Mouse (Mus musculus): ENCODE measurements around the gene Fbxl18.
"Not testable (repeated sequence)": the region's sequence is repeated elsewhere in the genome, so short reads cannot be mapped to it uniquely, and the experiment has no call there.

Fbxl18 gene

DNA sequence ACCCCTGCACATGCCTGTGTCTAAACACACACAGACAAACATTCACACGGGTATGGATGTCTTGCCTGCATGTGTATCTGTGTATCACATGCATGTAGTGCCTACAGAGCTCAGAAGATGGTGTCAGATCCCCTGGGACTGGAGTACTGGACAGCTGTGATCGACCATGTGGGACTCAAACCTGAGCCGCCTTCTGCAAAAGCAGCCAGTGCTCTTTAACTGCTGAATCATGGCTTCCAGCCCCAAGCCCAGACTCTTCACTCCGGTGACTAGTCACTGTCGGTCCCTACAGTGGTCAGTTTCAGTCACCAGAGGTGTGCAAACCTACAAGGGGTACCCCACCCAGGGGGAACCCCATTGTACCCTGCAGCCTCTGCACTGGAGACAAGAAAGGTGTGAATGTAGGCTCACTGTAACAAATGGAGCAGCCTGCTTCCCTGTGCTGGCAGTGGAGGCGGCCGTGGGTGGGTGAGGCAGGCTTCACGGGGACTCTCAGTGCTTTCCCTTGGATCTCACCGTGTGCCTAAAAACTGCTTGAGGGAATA lies 3.9 kb upstream of the Fbxl18 start:
- DNase-seq = no peak

DNA sequence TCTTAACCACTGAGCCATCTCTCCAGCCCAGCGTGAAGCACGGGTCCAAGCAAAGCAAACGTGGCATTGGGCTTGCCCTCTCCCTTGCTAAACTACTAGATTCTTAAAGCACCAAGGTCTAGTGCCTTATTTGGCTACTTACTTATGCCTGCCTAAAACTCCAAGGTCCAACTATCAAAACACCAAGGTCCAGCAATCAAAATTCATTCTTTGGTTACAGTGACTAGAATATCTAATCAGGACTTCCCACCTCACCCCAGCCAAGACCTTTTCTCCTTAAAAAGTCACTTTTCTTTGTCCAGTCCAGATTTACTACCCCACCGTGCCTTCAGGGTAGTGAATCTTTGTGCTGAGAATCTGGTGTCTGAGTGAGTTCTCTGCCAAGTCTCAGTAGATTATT lies 3.1 kb upstream of the Fbxl18 start:
- DNase-seq = no peak

DNA sequence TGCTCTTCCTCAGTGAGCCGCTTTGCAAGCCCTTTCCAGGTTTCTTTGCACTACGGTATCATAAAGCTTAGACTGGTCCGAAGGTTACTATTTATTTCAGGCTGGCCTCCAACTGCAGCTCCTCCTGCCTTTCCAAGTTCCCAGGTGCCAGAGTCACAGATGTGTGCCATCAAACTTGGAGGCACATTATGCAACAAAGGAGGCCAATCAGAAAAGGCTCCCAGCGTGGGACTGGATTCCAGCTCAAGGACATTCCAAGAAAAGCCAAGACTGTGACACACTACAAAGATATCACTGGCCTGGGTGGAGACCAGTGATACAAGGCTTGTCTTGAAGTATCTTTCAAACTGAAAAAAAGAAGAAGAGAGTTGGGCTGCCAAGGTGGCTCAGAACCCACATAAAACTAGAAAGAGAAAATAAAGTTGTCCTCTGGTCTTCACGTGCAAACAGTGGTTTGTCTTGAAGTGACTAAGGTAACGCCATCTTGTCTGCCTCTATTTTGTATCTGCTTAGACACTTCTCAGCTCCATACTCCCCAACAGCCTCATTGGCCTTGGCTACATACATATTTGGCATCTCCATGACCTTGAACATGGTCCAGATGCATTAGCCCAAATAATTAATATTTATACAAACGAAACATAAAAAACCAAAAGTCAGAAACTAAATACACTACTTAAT lies 2.5 kb upstream of the Fbxl18 start:
- peak; percentile 21 for DNase-seq

DNA sequence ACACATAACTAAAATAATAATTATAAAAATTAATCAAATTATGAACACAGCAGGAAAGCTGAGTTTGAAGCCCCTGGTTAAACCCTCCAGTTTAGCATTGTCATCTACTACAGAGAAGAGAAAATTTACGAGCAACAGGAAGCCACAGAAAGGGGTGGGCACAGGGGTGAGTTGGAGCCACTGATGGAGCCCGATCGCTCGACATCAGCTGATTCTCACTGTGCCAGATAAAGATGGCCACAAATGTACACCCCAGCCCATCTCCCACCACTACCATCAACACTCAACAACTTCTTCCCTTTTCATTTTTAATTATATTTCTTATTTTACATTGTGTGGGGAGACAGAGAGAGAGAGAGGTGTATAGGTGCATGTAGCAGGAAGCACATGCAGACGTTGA lies 1.5 kb upstream of the Fbxl18 start:
- DNase-seq = no peak

DNA sequence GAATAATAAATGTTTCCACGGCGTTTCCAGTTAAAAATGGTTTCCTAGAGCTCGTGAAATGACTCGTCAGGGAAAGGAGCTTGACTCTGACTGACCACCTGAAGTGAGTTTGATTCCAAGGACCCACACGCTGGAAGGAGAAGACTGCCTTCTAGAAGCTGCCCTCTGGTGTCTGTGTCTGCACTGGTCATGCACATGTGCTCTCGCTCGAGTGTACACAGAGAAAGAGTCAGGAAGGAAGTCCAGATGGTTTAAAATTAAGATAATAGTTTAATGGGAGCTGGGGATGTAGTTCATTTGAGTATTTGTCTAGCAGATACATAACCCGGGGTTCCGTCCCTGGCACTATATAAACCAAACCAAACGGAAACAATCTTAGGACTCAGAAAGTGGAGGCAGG lies 971 bp upstream of the Fbxl18 start:
- peak; percentile 30 for DNase-seq

DNA sequence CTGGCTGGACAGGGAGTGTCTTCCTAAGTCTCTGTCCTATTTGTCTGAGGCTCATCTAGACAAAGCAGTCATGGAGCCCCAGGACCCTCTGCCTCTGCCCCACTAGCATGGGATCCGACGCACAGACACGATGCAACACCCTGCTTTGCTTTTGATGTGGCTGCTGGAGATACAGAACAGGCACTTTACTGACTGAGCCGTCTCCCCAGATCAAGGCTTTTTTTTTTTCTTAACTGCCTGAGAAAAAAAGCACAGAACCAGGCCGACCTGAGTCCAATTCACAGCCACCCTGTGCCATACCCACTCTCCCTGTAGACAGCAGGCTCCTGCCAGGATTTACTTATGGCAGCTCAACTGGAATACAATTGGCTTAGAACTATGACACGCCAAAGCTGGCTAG lies 3.8 kb downstream of the Fbxl18 start:
- no peak for DNase-seq

DNA sequence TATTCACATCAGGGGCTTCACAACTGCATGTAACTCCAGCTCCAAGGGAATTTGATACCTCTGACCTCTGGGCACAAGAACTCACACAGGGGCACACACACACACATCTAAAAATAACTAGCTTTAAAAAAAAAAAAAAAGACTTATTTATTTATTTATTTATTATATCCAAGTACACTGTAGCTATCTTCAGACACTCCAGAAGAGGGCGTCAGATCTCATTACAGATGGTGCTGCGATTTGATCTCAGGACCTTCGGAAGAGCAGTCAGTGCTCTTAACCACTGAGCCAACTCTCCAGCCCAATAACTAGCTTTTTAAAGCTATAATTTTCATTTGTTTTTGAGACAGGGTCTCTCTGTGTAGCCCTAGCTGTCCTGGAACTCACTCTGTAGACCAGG lies 7.7 kb downstream of the Fbxl18 start:
- not testable (repeated sequence) for DNase-seq

DNA sequence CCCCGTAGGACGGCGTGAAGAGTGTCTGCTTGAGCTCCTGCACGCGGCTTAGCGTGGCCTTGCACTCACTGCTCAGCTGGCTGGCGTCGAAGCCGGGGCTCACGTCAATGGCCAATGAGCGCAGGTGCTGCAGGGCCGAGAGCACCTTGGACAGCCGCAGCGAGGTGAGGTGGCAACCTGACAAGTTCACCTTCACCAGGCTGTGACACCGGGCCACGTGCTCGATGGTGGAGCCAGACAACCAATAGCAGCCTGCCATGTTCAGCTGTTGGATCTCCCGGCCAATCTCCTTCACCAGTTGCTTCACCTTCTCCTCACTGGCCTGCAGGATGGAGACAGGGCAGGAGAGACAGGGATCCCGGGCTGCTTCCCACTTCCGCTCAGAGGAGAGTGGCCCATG lies 8.5 kb downstream of the Fbxl18 start:
- no peak for DNase-seq

DNA sequence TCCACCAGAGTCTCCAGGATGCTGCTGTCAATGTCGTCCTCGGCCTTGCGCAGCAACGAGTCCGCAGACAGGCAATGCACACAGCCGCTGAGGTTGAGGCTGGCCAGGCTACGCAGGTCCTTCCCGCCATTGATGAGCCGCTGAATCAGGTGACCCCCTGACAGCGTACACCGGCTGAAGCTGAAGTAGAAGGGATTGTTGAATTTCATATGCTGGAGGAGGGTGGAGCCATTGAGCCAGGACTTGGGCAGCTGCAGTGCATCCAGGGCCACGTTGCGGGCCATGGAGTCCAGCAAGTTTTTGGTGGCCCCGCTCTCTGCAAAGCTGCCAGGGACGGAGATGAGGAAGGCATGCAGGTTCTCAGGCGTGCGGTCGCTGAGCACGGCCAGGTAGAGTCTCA lies 9.0 kb downstream of the Fbxl18 start:
- DNase-seq = no peak

DNA sequence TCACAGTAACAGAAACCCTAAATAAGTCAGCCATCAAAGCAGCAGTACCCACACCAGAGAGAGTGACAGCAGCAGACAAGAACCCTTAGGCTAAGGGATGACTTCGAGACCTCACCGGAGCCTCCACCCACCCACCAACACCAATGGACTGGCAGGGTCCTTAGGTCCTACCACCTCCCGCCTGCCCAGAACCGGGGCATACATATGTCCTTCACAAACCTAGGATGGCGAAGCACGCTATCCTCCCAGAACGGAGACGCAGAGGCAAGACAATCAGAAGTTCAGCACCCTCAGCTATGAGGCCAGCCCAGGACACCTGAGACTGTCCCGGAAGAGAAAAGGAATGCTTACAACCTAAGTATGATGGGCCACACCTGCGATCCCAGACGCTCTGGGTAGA lies 12.8 kb downstream of the Fbxl18 start:
- DNase-seq = no peak

DNA sequence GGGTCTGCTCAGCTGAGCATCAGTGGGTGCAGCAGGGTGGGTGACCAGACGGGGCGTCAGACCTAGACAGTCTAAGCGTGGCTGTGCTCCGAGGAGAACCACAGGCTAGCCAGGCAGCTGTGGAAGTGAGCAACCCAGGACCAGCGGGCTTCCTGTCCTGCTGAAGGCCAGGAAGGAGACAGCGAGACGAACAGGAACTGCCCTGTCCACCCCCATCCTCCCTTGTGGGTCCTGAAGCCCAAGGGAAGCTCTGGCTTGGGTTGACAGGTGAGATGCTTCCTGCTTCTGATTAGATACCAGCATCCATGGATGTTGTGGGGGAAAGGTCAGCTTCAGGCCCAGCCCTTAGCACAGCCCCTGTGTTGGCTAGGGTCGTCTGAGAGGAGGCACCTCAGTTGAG lies 13.3 kb downstream of the Fbxl18 start:
- no peak for DNase-seq

DNA sequence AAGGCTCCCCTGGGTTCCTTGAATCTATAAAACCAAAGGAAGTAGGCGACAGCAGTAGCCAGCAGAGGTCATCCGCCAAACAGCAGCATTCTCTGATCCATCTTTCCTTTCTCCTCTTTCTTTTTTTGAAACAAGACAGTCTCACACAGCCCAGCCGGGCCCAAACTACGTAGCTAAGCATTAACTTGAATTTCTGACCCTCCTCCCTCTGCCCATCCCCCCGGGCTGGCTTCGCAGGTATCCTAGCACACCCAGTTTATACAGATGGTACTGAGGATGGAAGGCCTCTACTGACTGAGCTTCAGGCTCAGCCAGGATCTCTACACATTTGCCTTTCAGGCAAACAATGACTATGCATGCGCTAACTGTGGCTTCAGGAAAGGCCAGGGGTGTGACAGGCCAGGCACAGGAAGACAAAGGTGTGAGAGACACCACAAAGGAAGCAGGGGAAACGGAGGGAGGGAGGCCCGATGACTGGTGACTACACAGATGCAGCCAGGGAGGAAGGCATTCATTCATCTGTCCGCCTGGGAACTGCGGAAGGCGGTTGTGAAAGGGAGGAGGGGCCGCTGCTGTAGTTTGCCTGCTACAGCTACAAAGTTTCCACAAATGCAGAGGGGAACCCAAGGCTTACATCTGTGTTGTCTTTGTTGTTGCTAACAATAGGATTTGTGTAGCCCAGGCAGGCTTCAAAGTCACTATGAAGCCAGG lies 14.3 kb downstream of the Fbxl18 start:
- peak; percentile 53 for DNase-seq

DNA sequence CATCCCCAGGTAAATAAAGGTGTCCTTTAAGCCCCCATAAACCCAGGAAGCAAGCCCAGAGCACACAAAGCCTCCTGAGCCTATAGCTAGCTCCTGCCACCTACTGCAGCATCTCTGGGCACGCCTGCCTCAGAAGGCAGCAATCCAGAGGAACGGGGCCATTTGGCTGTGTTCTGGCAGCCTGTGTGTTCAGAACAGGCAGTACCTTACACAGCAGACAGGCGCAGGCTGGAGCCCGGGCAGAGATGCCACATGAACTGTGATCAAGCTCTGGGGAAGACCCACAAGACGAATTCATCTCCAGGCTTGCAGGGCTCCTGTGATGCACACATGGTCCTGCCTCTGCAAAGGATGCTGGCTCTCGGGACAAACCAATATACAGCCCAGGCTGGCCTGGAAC lies 15.0 kb downstream of the Fbxl18 start:
- DNase-seq = no peak

DNA sequence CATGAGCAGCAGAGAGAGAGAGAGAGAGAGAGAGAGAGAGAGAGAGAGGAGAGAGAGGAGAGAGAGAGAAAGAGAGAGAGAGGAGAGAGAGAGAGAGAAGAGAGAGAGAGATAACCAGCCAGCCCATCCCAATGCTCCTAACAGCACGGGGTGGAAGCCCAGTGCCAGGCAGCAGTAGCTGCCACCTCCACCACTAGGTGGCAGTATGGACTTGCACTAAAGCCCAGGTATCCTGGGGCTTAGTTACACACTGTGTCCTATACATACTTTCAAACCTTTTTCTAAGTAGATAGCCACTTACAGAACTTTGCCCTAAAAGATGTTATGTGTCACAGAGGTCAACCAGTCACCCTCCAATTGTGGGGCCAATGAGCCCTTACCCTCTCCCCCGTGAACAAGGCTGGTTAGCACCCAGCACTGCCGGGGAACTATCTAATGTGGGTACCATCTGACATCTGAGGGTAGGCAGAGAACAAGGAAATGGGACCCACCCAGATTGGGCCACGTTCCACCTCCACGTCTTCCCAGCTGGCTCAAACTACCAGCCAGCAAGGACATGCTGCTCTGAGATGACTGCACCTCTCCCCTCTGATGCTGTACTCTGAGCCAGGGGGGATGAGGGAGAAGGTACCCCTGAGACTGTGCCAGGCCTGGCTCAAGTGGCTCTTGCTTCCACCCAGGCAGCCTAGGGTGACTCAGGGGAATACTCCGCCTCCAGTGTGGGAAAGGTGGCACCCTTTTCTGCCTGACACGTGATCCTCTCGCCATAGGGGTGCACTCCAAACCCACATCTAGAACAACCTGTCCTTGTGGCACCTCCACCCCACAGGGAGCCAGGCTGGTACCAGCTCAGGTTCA lies 15.7 kb downstream of the Fbxl18 start:
- peak; percentile 91 for DNase-seq

DNA sequence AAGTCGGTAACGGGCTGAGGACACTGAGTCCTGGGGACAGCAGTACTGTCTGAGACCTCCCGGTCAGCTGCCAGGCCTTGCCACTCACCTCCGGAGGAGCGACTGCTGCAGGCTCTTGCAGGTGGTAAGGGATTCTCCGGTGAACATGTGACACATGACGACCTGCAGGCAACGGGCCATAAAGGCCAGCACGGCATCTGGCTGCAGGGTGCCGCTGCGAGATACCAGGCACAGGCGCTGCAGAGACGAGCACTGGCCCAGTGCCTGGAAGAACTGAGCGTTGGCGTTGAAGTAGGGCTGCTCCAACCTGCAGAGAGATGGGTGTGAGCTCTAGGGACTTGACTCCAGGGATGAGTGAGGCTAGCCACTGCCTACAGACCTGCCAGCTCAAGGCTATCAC lies 16.7 kb downstream of the Fbxl18 start:
- no peak for DNase-seq

DNA sequence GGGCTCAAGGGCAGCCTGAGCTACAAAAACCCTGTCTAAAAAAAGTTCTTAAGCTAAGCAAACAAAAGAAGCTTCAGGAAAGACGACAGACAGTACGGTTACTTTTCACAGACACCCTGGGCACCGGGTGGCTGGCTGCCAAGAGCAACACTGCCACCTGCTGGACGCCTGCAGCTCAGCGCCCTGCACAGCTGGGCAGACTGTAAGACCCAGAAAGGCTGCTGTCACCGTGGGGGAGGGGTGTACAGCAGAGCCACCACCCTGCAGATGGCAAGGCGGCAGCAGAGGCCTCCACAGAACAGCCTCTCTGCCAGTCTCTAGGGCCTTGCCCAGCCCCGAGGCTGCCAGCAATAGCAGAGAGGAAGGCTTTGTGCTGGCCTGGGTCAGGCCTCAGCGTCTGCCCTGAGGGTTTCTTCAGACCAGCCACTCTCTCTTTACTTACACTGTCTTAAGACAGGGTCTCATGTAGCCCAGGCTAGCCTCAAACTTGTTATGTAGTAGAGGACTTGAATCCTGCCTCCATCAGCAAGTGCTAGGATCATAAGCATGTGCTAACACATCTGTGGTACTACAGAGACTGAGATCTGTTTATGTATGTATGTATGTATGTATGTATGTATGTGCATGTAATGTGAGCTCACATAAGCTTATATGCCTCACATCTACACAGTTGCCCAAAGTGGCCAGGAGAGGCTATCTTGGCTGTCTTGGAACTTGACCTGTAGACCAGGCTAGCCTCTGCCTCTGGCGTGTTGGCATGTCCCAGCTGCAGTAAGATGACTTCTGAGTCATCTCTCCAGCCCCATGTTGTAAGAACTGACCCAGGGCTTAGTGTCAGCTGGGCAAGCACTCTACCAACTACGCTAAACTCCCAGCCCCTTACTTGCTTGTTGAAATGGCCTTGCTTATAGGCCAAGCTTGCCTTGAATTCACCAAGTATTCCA lies 17.6 kb downstream of the Fbxl18 start:
- peak; percentile 88 for DNase-seq

DNA sequence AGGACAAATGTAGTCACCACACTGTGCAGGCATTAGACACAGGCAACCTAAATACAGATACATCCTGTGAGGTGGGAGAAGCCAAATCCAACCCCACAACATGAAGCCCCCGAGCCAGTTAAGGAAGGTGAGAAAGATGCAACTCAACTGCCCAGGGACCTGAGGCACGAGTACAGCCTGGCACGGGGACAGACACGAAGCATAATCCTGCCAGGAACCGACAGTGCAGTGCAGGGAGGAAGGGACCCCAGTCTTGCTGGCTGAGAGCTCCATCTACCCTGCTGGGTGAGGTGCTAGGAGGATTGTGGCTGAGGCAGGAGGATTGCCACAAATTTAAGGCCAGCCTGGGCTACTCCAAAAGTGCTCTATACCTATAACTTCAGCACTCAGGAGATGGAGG lies 18.3 kb downstream of the Fbxl18 start:
- no peak for DNase-seq

DNA sequence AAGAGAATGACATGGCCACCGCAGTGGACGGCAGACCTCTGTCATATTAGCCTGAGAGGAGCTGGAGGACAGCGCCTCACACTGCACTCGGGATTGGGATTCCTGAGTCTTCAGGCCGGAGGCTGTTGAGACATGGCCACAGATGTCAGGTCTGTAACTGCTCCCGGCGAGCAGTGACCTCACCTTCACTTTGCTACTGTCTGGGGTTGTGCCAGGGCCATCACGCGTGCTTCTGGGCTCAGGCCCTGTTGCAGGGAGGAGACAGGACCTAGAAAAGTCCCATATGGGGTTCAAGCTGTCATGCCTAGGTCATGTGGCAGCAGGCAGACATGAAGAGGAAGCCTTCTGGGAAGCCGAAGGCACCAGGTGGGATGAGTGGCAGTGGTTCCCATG lies 19.7 kb downstream of the Fbxl18 start:
- DNase-seq = no peak

DNA sequence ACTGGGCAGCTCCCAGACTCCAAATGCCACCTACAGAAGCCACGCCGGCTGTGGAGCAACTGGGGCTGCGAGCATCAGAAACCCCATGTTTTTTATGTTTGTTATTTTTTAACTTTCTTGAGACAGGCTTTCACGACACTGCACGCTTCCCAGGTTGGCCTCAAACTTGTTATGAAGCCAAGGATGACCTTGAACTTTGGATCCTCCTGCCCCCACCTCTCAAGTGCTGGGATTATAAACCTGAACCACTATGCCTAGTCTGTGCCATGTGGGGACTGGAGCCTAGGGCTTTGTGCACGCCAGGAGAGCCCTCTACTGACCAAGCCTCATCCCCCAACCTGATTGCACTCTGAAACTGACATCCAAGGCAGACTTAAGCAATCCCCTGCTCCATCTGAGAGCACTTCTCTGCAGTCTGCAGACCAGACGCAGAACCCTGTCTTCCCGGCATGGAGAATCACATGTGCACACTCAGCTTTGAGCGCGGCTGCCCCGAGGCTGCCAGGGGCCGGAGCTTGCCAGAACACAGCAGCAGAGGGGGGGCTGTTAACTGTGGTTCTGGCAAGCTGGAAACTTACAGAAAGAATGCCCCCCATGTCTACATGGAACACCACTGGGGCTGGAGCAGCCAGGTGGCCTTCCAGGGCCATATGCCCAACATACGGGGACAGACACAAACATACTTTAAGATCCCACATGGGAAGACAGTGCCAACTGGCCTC lies 20.3 kb downstream of the Fbxl18 start:
- DNase-seq = no peak

DNA sequence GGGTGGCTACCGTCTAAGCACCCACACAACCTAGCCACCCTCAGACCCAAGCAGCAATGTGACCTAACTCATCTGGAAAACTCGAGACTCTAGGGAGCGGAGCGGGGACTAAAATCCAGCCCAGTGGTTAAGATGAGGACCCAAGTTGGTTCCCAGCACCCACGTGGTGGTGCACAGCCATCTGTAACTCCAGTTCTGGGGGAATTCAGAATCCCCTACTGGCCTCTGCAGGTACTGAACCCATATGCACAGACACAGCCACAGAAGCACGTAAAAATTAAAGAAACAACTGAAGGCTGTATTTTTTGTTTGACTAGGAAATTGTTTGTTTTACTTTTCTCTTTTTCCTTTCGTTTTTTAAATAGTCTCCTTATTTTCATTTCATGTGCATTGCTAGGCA lies 21.5 kb downstream of the Fbxl18 start:
- no peak for DNase-seq

DNA sequence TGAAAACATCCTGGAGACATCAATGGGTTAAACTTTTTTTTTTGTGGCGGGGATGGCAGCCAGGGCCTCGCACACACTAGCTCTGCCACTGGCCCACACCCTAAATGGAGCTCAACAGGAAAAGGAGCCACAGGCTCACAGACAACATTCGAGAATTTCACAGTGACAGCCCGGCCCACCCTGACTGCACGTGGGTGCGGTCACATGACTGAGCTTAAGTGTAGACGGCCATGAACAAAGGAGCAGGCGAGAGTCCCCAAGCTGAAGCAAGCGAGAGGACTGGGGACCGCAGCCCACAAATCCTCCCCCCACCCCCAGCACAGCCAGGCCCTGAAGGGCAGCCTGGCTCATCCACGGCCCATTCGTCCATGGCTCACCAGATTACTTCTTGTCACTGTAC lies 23.5 kb downstream of the Fbxl18 start:
- DNase-seq = no peak

DNA sequence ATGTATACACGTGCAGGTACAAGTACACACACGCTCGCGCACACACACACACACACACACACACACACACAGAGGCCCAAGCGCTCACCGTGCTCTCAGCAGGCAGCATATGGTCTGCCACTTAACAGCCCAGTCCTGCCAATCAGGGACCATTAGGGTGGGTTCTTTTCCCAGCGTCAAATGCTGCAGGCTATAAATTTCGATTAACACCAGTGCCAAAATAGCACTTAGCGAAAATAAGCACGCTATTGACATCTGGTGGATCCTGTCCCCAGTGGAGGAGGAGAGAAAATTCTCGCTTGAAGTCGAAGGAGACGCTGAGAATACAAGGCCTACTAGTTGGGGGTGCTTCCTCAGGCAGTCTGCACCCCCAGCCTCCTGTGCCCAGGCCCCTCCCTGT lies 25.8 kb downstream of the Fbxl18 start:
- DNase-seq = no peak

Measured in lung, postnatal 36 days (tissue).